Mouse (Mus musculus) midbrain, embryonic 16.5 days (tissue): ENCODE results near the gene Il34. TPM values are rescaled to one million over a fixed set of nuclear protein-coding genes. Genes with fewer than 3 reads are reported as not detected.

Experiments
- ATAC-seq: fragments of 200-750 bp; cut with Nextera tagmentation; 2 replicates; pipeline ENCODE4 v1.8.0; 2017; ENCODE audit warnings: moderate TSS enrichment
- H3K27ac ChIP-seq: fragments of 300-500 bp; sonication (generic); 2 replicates; pipeline ENCODE4 v1.5.1; 2014; ENCODE audit warnings: mild to moderate bottlenecking, low read length, mixed read lengths
- H3K27me3 ChIP-seq: fragments of 300-500 bp; sonication (generic); 2 replicates; pipeline ENCODE4 v1.6.1; 2014; ENCODE audit warnings: low read depth, low read length, mixed read lengths; ENCODE audit not compliant: control insufficient read depth, insufficient read depth
- H3K36me3 ChIP-seq: fragments of 300-500 bp; sonication (generic); 2 replicates; pipeline ENCODE4 v1.6.1; 2014; ENCODE audit warnings: mild to moderate bottlenecking, low read length, moderate library complexity, mixed read lengths; ENCODE audit not compliant: control insufficient read depth, insufficient read depth
- H3K4me1 ChIP-seq: fragments of 300-500 bp; sonication (generic); 2 replicates; pipeline ENCODE4 v1.6.1; 2014; ENCODE audit warnings: mild to moderate bottlenecking, low read length, mixed read lengths; ENCODE audit not compliant: control insufficient read depth, insufficient read depth
- H3K4me2 ChIP-seq: fragments of 300-500 bp; sonication (generic); 2 replicates; pipeline ENCODE4 v1.6.1; 2014; ENCODE audit warnings: mild to moderate bottlenecking, low read length, mixed read lengths
- H3K4me3 ChIP-seq: fragments of 300-500 bp; sonication (generic); 2 replicates; pipeline ENCODE4 v1.5.1; 2014; ENCODE audit warnings: low read depth, mild to moderate bottlenecking, low read length, moderate library complexity, mixed read lengths
- H3K9ac ChIP-seq: fragments of 300-500 bp; sonication (generic); 2 replicates; pipeline ENCODE4 v1.6.1; 2014; ENCODE audit warnings: low read depth, low read length, mixed read lengths
- H3K9me3 ChIP-seq: fragments of 300-500 bp; sonication (generic); replicated peaks from 2 replicates; pipeline ENCODE4 v1.6.1; 2014; ENCODE audit warnings: mild to moderate bottlenecking, low read length, mixed read lengths; ENCODE audit not compliant: control insufficient read depth, poor library complexity, severe bottlenecking
- WGBS: fragments of 180-500 bp; shearing (Covaris S2); extraction: QIAGEN DNeasy Blood & Tissue Kit; methylation state at CpG from one replicate; pipeline ENCODE4 v1.1.7; 2014; 5-methylcytosine and 5-hydroxymethylcytosine counted together
- polyA plus RNA-seq: library from polyadenylated mRNA; unstranded; fragments of >200 nt; fragmentation: Nextera tagmentation; extraction: Ambion mirVana; gene quantifications from 2 replicates; pipeline ENCODE4 v1.2.1, GENCODE M21; 2015

Il34 gene
- polyA plus RNA-seq, 1 experiment from 2014 or later: 7.7 TPM

DNA sequence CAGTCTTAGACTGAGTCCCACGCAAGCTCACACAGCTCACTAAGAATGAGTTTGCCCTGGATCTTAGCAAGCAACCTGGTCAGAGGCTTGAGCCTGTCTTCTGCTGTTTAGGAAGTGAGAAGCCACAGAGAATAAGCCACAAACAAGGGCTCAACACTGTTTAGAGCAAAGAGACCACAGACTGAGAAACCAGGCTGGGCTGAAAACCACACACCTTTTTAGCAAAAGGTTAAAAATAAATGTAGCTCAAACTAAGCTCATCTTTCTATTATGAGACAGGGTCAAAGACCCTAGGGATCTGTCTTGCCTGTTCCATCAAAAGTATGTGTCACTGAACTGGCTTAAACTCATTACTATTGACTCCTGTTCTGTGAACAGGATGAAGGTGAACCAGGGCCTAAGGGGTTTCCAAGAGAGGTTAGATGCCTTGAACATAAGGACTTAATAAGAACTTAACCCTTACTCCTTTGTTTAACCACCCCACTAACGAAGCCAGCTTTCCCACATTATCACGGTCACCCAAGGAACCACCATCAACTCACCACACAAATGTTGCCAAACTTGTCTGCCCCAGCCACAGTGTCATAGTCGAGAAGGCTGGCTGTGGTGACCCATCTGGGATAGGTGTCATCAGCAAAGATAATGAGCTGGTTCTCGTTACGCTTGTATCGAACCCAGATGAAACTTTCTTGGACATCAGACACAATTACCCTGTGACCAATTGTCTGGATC lies 7.5 kb upstream of the Il34 start:
- peaks cover 61% of the 10 kb centered on the region for H3K36me3 ChIP-seq
- no peaks in the 10 kb centered on the region for H3K4me1 ChIP-seq
- H3K4me3 ChIP-seq: no peak overlapping the region
- H3K27ac ChIP-seq: no peak overlapping the region
- H3K27me3 ChIP-seq: no peaks in the 10 kb centered on the region
- ATAC-seq: no peak
- no peak overlapping the region for H3K4me2 ChIP-seq
- no peaks in the 10 kb centered on the region for H3K9me3 ChIP-seq
- 93% methylated on average over 7 of the region's 7 CpGs for WGBS
- no peak overlapping the region for H3K9ac ChIP-seq

DNA sequence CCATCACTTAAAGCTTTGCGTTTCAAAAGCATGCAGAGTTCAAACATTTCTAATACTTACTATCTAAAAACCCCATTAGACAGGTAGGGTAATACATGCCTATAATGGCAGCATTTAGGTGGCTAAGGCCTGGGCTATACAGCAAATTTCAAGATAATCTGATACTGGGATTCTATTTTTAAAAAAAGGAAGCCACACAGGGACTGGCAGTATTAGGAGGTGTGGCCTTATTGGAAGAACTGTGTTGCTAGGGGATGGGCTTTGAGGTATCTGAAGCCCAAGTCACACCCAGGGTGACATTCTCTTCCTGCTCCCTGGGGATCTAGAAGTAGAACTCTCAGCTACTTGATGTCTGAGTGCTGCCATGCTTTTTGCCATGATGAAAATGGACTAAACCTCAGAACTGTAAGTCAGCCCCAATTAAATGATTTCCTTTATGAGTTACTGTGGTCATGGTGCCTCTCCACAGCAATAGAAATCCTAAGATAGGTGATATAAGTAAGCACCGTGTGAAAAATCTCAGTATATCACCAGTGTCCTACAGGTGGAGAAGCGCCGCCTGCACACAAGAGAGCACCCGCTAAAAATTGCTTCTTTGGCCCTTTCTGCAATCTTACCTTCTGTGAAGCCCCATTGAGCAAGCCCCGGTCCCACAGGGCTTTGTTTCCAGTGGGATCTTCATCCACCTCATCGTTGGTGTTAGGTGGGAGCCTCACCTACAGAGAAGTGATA lies 6.8 kb upstream of the Il34 start:
- no peak overlapping the region for H3K4me3 ChIP-seq
- no peak overlapping the region for H3K9ac ChIP-seq
- H3K9me3 ChIP-seq: no peaks in the 10 kb centered on the region
- 97% methylated on average over 7 of the region's 7 CpGs for WGBS
- no peak overlapping the region for H3K4me2 ChIP-seq
- no peaks in the 10 kb centered on the region for H3K4me1 ChIP-seq
- H3K27ac ChIP-seq: no peak overlapping the region
- H3K27me3 ChIP-seq: no peaks in the 10 kb centered on the region
- peaks cover 55% of the 10 kb centered on the region for H3K36me3 ChIP-seq
- ATAC-seq: no peak

DNA sequence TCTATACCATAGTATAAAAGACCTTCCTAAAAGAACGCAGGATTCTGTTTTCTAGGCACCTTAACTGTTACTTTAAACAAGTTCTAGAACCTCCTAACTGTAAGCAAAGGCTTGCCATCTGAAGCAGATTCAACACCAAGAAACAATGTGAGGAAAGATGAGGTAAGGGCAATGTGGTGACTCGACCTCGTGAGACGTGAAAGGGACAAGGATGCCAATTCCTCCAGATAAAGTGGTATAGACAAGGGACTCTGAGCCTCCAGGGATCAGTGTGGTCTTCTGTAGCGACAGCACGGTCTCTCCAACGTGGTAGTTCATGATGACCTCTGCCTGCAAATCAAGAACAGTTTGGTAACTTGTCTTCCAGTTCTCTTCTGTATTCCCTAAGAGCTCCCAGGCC lies 6.1 kb upstream of the Il34 start:
- no peak overlapping the region for H3K4me2 ChIP-seq

DNA sequence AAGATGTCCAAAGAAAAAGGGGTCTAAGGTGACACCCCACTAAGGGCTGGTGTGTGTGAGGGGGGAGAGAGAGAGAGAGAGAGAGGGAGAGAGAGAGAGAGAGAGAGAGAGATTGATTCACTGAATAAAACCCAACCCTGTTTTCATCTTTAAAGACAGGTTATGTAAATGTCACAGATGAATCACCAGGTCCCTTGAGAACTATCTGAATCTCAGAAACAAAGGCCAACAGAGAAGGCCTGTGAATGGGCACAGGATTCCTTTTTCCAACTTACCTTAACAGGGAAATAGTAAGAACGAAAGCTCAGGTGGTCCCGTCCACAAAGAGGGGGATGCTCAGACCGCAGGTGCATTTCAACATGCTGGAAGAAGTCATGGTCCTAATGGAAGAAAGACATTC lies 5.4 kb upstream of the Il34 start:
- peaks cover 46% of the 10 kb centered on the region for H3K36me3 ChIP-seq
- WGBS: 95% methylated on average over 3 of the region's 3 CpGs
- H3K4me3 ChIP-seq: no peak overlapping the region
- H3K4me1 ChIP-seq: no peaks in the 10 kb centered on the region
- no peak overlapping the region for H3K4me2 ChIP-seq
- H3K27ac ChIP-seq: no peak overlapping the region
- no peak overlapping the region for H3K9ac ChIP-seq
- ATAC-seq: no peak
- no peaks in the 10 kb centered on the region for H3K27me3 ChIP-seq
- H3K9me3 ChIP-seq: no peaks in the 10 kb centered on the region

More for the DNA sequence above, 6.1 kb upstream of the Il34 start:
- Histone ChIP-seq H3K4me1 (no peaks in the 10 kb centered on the region), H3K9ac (no peak overlapping the region), H3K4me3 (no peak overlapping the region), H3K27me3 (no peaks in the 10 kb centered on the region), H3K9me3 (no peaks in the 10 kb centered on the region), H3K36me3 (peaks cover 49% of the 10 kb centered on the region), H3K27ac (no peak overlapping the region)
- no peak for ATAC-seq
- WGBS: 96% methylated on average over 7 of the region's 7 CpGs

DNA sequence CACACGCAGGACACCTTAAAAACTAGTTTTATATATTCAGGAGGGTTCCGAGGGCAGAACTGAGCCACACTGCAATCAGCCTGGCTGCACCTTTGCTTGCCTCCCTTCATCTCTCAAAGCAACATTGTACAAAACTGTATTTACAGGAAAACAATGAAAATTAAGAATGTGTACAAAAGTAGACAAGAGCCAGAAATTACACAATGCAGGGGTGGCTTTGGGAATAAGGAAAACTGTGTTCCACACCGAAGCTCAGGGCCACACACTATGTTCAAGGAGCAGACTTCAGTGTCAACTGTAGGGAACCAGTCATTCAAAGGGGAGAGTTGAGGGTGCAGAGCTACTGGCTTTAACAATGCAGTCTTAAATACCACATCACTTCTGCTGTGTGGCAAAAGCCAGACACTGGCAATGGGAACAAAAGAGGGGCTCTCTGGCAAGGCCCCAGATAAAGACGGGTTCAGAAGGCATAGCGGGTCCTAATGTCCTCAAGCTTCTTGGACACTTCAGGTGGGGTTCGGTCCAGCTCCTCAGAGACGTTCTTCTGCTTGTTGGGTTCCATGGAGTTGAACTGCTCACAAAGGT lies 4.8 kb upstream of the Il34 start:
- Histone ChIP-seq H3K27me3 (no peaks in the 10 kb centered on the region), H3K4me2 (no peak overlapping the region), H3K4me1 (no peaks in the 10 kb centered on the region), H3K9ac (no peak overlapping the region), H3K36me3 (peaks cover 42% of the 10 kb centered on the region), H3K9me3 (no peaks in the 10 kb centered on the region), H3K27ac (no peak overlapping the region), H3K4me3 (no peak overlapping the region)
- no peak for ATAC-seq
- WGBS: 91% methylated on average over 7 of the region's 7 CpGs

DNA sequence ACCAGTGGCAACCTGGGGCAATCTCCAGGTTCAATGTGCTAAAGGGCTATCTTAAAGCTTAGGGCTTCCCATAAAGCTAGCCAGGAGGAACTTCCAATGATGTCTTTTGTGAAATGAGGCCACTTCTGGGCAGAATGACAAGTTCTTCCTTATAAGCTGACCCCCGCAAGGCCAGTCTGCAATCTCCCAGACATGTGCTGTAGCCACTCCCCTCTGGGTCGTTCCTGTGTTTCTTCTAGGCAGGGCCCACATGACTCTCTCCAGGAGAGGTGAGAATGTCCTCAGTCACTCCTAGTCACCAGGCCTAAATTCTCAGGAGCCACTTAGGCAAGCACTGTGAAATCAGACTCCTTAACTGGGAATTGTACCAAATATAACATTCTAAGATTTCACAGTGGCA lies 4.1 kb upstream of the Il34 start:
- Histone ChIP-seq H3K36me3 (peaks cover 38% of the 10 kb centered on the region), H3K9ac (no peak overlapping the region), H3K4me2 (no peak overlapping the region), H3K27me3 (no peaks in the 10 kb centered on the region), H3K4me1 (no peaks in the 10 kb centered on the region), H3K4me3 (no peak overlapping the region), H3K9me3 (no peaks in the 10 kb centered on the region), H3K27ac (no peak overlapping the region)
- ATAC-seq: no peak
- 58% methylated on average over 2 of the region's 2 CpGs for WGBS

DNA sequence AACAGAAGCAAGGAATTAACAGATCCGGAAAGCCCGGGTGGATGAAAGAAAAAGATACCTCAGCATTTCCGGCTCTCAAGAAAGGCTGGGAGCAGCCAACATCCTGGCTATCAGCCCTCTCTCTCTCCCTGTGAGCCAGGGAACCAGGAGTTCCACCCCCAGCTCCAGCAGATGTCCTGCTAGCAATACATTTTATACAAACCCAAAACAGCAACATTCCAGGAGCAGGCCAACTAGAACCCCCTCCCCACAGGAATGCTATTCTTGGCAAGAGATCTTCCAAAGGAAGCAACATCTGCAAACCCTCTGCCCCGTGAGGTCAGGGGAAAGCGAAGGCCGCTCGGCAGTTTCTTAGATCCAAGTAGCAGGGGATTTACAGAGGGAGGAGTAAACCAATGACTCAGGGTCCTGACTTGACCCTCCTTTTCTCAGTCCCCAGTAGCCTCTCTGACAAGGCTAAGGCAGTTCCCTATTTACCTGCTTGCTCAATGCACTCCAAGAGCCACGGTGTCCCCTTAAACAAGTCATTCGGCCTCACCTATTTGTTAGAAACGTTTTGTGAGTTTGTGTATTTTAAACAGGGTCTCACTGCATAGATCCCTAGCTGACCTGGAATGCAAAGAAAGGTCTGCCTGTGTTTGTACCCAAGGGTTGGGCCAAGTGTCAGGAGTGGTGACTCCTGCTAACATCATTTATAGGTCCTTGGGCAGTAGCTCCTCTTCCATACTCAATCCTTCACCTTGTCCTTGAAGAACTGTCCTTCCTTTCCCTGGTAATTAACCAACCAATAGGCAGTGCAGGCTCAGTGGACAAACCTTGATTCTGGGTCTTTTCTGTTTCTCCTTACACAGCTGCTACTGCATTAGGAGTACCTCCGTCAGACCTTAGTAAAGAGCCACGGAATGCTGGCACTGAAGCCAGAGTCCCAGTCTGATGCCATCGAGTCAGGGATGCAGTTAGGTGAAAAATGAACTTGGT lies 3.1 kb upstream of the Il34 start:
- H3K4me1 ChIP-seq: no peaks in the 10 kb centered on the region
- H3K4me3 ChIP-seq: no peak overlapping the region
- no peak overlapping the region for H3K27ac ChIP-seq
- no peak overlapping the region for H3K9ac ChIP-seq
- H3K4me2 ChIP-seq: no peak overlapping the region
- 64% methylated on average over 13 of the region's 13 CpGs for WGBS
- H3K9me3 ChIP-seq: no peaks in the 10 kb centered on the region
- H3K36me3 ChIP-seq: peaks cover 29% of the 10 kb centered on the region
- no peak for ATAC-seq
- no peaks in the 10 kb centered on the region for H3K27me3 ChIP-seq

DNA sequence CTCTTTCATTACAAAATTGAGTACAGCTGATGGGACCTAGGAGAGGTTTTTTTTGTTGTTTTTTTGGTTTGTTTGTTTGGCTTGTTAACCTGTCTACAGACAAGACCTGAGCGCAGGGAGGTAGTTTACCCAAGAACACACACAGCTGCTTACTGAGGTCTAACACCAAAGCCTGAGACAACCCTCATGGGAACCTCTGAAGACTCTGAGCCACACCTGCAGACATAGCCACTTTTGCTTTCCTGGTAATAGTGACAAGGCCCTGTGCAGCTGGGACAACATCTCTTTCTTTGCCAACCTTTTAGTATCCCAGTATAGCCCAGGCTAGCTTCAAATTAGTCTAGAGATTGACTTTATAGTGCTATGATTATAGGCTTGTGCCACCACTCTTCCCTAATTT lies 422 bp upstream of the Il34 start:
- Histone ChIP-seq H3K27me3 (no peaks in the 10 kb centered on the region), H3K4me3 (no peak overlapping the region), H3K9me3 (no peaks in the 10 kb centered on the region), H3K36me3 (peaks cover 4% of the 10 kb centered on the region), H3K27ac (no peak overlapping the region), H3K4me1 (no peaks in the 10 kb centered on the region), H3K9ac (no peak overlapping the region), H3K4me2 (no peak overlapping the region)
- no peak for ATAC-seq
- 84% methylated on average over 1 of the region's 1 CpGs for WGBS
